Mouse (Mus musculus) MEL (cell line): Measurements from ENCODE around the gene Gpx4. TPM values are rescaled to one million over a fixed set of nuclear protein-coding genes. Genes with fewer than 3 reads are reported as not detected.

Experiments
- DNase-seq: peaks from one replicate; pipeline ENCODE4 v3.0.0; 2011; ENCODE audit warnings: low read depth, low spot score
- H3K27ac ChIP-seq: 2 replicates; pipeline ENCODE4 v1.5.1; 2012; ENCODE audit warnings: low read depth, mild to moderate bottlenecking, control low read depth, low read length, moderate library complexity; ENCODE audit not compliant: control insufficient read depth
- H3K27me3 ChIP-seq, 2 experiments: fragments of 150-350 bp in 1 of 2; sonication (generic) in 1 of 2; 2 replicates each; pipeline ENCODE4 v1.6.1; 2012; ENCODE audit warnings: low read length in 2 of 2, mild to moderate bottlenecking in 2 of 2, improper control_type of control experiment in 1 of 2, moderate library complexity in 1 of 2; ENCODE audit not compliant: insufficient read depth in 2 of 2, control insufficient read depth in 1 of 2
- H3K36me3 ChIP-seq, 2 experiments: 2 replicates each; pipeline ENCODE4 v1.6.1; 2012 to 2014; ENCODE audit warnings: low read length in 2 of 2, improper control_type of control experiment in 1 of 2, inconsistent platforms in 1 of 2, mild to moderate bottlenecking in 1 of 2; ENCODE audit not compliant: insufficient read depth in 2 of 2, control insufficient read depth in 1 of 2
- H3K4me1 ChIP-seq, 2 experiments: fragments of 150-350 bp in 1 of 2; sonication (generic) in 1 of 2; 2 replicates each; pipeline ENCODE4 v1.6.1; 2012; ENCODE audit warnings: low read length in 2 of 2, improper control_type of control experiment in 1 of 2, mild to moderate bottlenecking in 1 of 2; ENCODE audit not compliant: insufficient read depth in 2 of 2, control insufficient read depth in 1 of 2
- H3K4me3 ChIP-seq, 2 experiments: fragments of 150-350 bp in 1 of 2; sonication (generic) in 1 of 2; 2 replicates each; pipeline ENCODE4 v1.5.1; 2012; ENCODE audit warnings: low read depth in 2 of 2, low read length in 2 of 2, mild to moderate bottlenecking in 2 of 2, moderate library complexity in 2 of 2, control low read depth in 1 of 2, improper control_type of control experiment in 1 of 2; ENCODE audit not compliant: control insufficient read depth in 1 of 2, insufficient read depth in 1 of 2
- H3K79me2 ChIP-seq: 2 replicates; pipeline ENCODE4 v1.6.1; 2012; ENCODE audit warnings: mild to moderate bottlenecking, low read length, moderate library complexity; ENCODE audit not compliant: control insufficient read depth, poor library complexity, insufficient read depth
- H3K9ac ChIP-seq: 2 replicates; pipeline ENCODE4 v1.6.1; 2012; ENCODE audit warnings: low read depth, mild to moderate bottlenecking, control low read depth, low read length, moderate library complexity; ENCODE audit not compliant: control insufficient read depth, poor library complexity, severe bottlenecking
- H3K9me3 ChIP-seq: fragments of 150-350 bp; sonication (generic); replicated peaks from 2 replicates; pipeline ENCODE4 v1.6.1; 2012; ENCODE audit warnings: mild to moderate bottlenecking, low read length, improper control_type of control experiment, moderate library complexity; ENCODE audit not compliant: insufficient read depth
- BHLHE40 ChIP-seq: IDR thresholded peaks from 2 replicates; pipeline ENCODE4 v1.6.1; 2012; ENCODE audit warnings: low read depth, mild to moderate bottlenecking, inconsistent platforms, low read length, improper control_type of control experiment, borderline replicate concordance
- CHD1 ChIP-seq: IDR thresholded peaks from 2 replicates; pipeline ENCODE4 v1.6.1; 2012; ENCODE audit warnings: low read depth, mild to moderate bottlenecking, inconsistent platforms, low read length, improper control_type of control experiment
- CHD2 ChIP-seq: IDR thresholded peaks from 2 replicates; pipeline ENCODE4 v1.6.1; 2011; ENCODE audit warnings: low read length, improper control_type of control experiment
- CTCF ChIP-seq, 3 experiments: IDR thresholded peaks in 2 of 3; conservative IDR thresholded peaks in 1 of 3; 2 replicates each; pipeline ENCODE4 v1.5.1; 2011 to 2012; ENCODE audit warnings: low read length in 3 of 3, low read depth in 2 of 3, mild to moderate bottlenecking in 2 of 3, improper control_type of control experiment in 1 of 3, inconsistent platforms in 1 of 3, mixed read lengths in 1 of 3, moderate library complexity in 1 of 3; ENCODE audit not compliant: control insufficient read depth in 1 of 3, insufficient read depth in 1 of 3, poor library complexity in 1 of 3, severe bottlenecking in 1 of 3
- E2F4 ChIP-seq: IDR thresholded peaks from 2 replicates; pipeline ENCODE4 v1.6.1; 2011; ENCODE audit warnings: low read depth, low read length, improper control_type of control experiment, borderline replicate concordance
- ELF1 ChIP-seq: IDR thresholded peaks from 2 replicates; pipeline ENCODE4 v1.6.1; 2014; ENCODE audit warnings: low read depth, mild to moderate bottlenecking, inconsistent platforms, low read length, improper control_type of control experiment, moderate library complexity
- EP300 ChIP-seq, 2 experiments: IDR thresholded peaks; 2 replicates each; pipeline ENCODE4 v1.6.1; 2011; ENCODE audit warnings: improper control_type of control experiment in 2 of 2, low read length in 2 of 2, low read depth in 1 of 2, mild to moderate bottlenecking in 1 of 2
- GABPA ChIP-seq: IDR thresholded peaks from 2 replicates; pipeline ENCODE4 v1.6.1; 2012; ENCODE audit warnings: low read depth, mild to moderate bottlenecking, inconsistent platforms, low read length, improper control_type of control experiment, moderate library complexity
- KAT2A ChIP-seq: conservative IDR thresholded peaks from 2 replicates; pipeline ENCODE4 v1.6.1; 2012; ENCODE audit warnings: low read depth, low read length, improper control_type of control experiment, inconsistent platforms
- MAX ChIP-seq: IDR thresholded peaks from 2 replicates; pipeline ENCODE4 v1.6.1; 2011; ENCODE audit warnings: low read length, improper control_type of control experiment
- MAZ ChIP-seq: IDR thresholded peaks from 2 replicates; pipeline ENCODE4 v1.6.1; 2012; ENCODE audit warnings: low read depth, mild to moderate bottlenecking, inconsistent platforms, low read length, improper control_type of control experiment
- MEF2A ChIP-seq: IDR thresholded peaks from 2 replicates; pipeline ENCODE4 v1.6.1; 2014; ENCODE audit warnings: low read depth, mild to moderate bottlenecking, inconsistent platforms, low read length, improper control_type of control experiment; ENCODE audit not compliant: poor library complexity, insufficient replicate concordance, severe bottlenecking; ENCODE audit errors: extremely low read depth
- MXI1 ChIP-seq: IDR thresholded peaks from 2 replicates; pipeline ENCODE4 v1.6.1; 2011; ENCODE audit warnings: mild to moderate bottlenecking, low read depth, low read length, improper control_type of control experiment
- MYB ChIP-seq: IDR thresholded peaks from 2 replicates; pipeline ENCODE4 v1.6.1; 2011; ENCODE audit warnings: mild to moderate bottlenecking, low read depth, low read length, improper control_type of control experiment
- MYC ChIP-seq: IDR thresholded peaks from 2 replicates; pipeline ENCODE4 v1.6.1; 2011; ENCODE audit warnings: low read depth, mild to moderate bottlenecking, low read length, improper control_type of control experiment, moderate library complexity
- NELFE ChIP-seq: IDR thresholded peaks from 2 replicates; pipeline ENCODE4 v1.6.1; 2011; ENCODE audit warnings: low read depth, low read length, improper control_type of control experiment
- POLR2A ChIP-seq, 2 experiments: IDR thresholded peaks; 2 replicates each; pipeline ENCODE4 v1.6.1; 2011 to 2012; ENCODE audit warnings: low read length in 2 of 2, mild to moderate bottlenecking in 2 of 2, control low read depth in 1 of 2, improper control_type of control experiment in 1 of 2, low read depth in 1 of 2, moderate library complexity in 1 of 2; ENCODE audit not compliant: control insufficient read depth in 1 of 2, insufficient read depth in 1 of 2, poor library complexity in 1 of 2
- POLR2AphosphoS5 ChIP-seq: IDR thresholded peaks from 2 replicates; pipeline ENCODE4 v1.6.1; 2012; ENCODE audit warnings: low read depth, borderline replicate concordance, mild to moderate bottlenecking, inconsistent platforms, low read length, moderate library complexity, mixed read lengths
- RCOR1 ChIP-seq: IDR thresholded peaks from 2 replicates; pipeline ENCODE4 v1.6.1; 2012; ENCODE audit warnings: low read depth, mild to moderate bottlenecking, inconsistent platforms, low read length, improper control_type of control experiment
- SIN3A ChIP-seq: IDR thresholded peaks from 2 replicates; pipeline ENCODE4 v1.6.1; 2012; ENCODE audit warnings: low read length, improper control_type of control experiment, inconsistent platforms
- SMC3 ChIP-seq: IDR thresholded peaks from 2 replicates; pipeline ENCODE4 v1.6.1; 2011; ENCODE audit warnings: low read depth, low read length, improper control_type of control experiment
- TAL1 ChIP-seq: IDR thresholded peaks from 2 replicates; pipeline ENCODE4 v1.6.1; 2012; ENCODE audit warnings: mild to moderate bottlenecking, inconsistent platforms, low read length, moderate library complexity, mixed read lengths
- TBP ChIP-seq: IDR thresholded peaks from 2 replicates; pipeline ENCODE4 v1.8.0; 2011; ENCODE audit warnings: low read depth, low read length, improper control_type of control experiment
- TCF12 ChIP-seq: IDR thresholded peaks from 2 replicates; pipeline ENCODE4 v1.6.1; 2014; ENCODE audit warnings: low read depth, mild to moderate bottlenecking, inconsistent platforms, low read length, improper control_type of control experiment, moderate library complexity
- UBTF ChIP-seq: IDR thresholded peaks from 2 replicates; pipeline ENCODE4 v1.6.1; 2012; ENCODE audit warnings: low read depth, mild to moderate bottlenecking, inconsistent platforms, low read length, improper control_type of control experiment, moderate library complexity, borderline replicate concordance; ENCODE audit not compliant: insufficient read depth
- USF1 ChIP-seq: IDR thresholded peaks from 2 replicates; pipeline ENCODE4 v1.6.1; 2014; ENCODE audit warnings: low read depth, mild to moderate bottlenecking, inconsistent platforms, low read length, improper control_type of control experiment, moderate library complexity
- USF2 ChIP-seq, 2 experiments: IDR thresholded peaks; 2 replicates each; pipeline ENCODE4 v1.6.1; 2011 to 2012; ENCODE audit warnings: improper control_type of control experiment in 2 of 2, low read length in 2 of 2, borderline replicate concordance in 1 of 2, inconsistent platforms in 1 of 2, low read depth in 1 of 2, mild to moderate bottlenecking in 1 of 2; ENCODE audit not compliant: insufficient read depth in 1 of 2
- ZC3H11A ChIP-seq: IDR thresholded peaks from 2 replicates; pipeline ENCODE4 v1.6.1; 2012; ENCODE audit warnings: low read depth, mild to moderate bottlenecking, inconsistent platforms, low read length, improper control_type of control experiment
- ZKSCAN1 ChIP-seq: IDR thresholded peaks from 2 replicates; pipeline ENCODE4 v1.6.1; 2012; ENCODE audit warnings: low read depth, mild to moderate bottlenecking, inconsistent platforms, low read length, improper control_type of control experiment, moderate library complexity
- ZMIZ1 ChIP-seq: IDR thresholded peaks from 2 replicates; pipeline ENCODE4 v1.6.1; 2012; ENCODE audit warnings: low read depth, mild to moderate bottlenecking, inconsistent platforms, low read length, improper control_type of control experiment, moderate library complexity
- ZNF384 ChIP-seq: IDR thresholded peaks from 2 replicates; pipeline ENCODE4 v1.6.1; 2012; ENCODE audit warnings: low read depth, mild to moderate bottlenecking, inconsistent platforms, low read length, improper control_type of control experiment
- polyA plus RNA-seq, 2 experiments: library from polyadenylated mRNA; stranded (reverse) in 1 of 2; unstranded in 1 of 2; fragments of >175 nt in 1 of 2; fragments of >200 nt in 1 of 2; gene quantifications; 2 replicates each; pipeline versions ENCODE4 v1.2.1 to v1.2.4; 2012; ENCODE audit warnings: low replicate concordance in 2 of 2, low read depth in 1 of 2; ENCODE audit not compliant: insufficient read length in 2 of 2, insufficient read depth in 1 of 2, missing spikeins in 1 of 2
- total RNA-seq: library from RNA; depleted of rRNA; stranded (reverse); fragments of 300-350 nt; gene quantifications from 2 replicates; pipeline ENCODE4 v1.2.3, GENCODE M21; 2012

The Gpx4 gene
- total and polyA plus RNA-seq, 3 experiments = 508 to 536 TPM; not detected in 1

GRCm38 (mm10) chr10:80003374-80004232 lies 43.4 kb upstream of the Gpx4 start (continued):
- TF ChIP-seq MEF2A (no peak), USF1 (no peak), ZKSCAN1 (no peak), ZC3H11A (no peak), SMC3 (no peak), EP300 (IDR thresholded peaks at IDR 0.05; ENCODE audit: low read depth in 1 of 2, low read length in 2 of 2) (0 out of 4 replicates have a peak, but pooled peaks of 1 of the 2 experiments have one; percentile 31), ZMIZ1 (no peak), RCOR1 (0 out of 2 replicates have a peak, but pooled peaks have one; percentile 10), UBTF (no peak), MXI1 (no peak), POLR2AphosphoS5 (no peak), CTCF (IDR thresholded peaks at IDR 0.05 in 2 of 3, conservative IDR thresholded peaks at IDR 0.05 in 1 of 3; ENCODE audit: control insufficient read depth in 1 of 3, insufficient read depth in 1 of 3, low read depth in 2 of 3, low read length in 3 of 3, poor library complexity in 1 of 3, severe bottlenecking in 1 of 3) (no peak), ELF1 (peak; percentile 78), KAT2A (no peak), BHLHE40 (no peak), ZNF384 (peak; percentile 97)

DNA sequence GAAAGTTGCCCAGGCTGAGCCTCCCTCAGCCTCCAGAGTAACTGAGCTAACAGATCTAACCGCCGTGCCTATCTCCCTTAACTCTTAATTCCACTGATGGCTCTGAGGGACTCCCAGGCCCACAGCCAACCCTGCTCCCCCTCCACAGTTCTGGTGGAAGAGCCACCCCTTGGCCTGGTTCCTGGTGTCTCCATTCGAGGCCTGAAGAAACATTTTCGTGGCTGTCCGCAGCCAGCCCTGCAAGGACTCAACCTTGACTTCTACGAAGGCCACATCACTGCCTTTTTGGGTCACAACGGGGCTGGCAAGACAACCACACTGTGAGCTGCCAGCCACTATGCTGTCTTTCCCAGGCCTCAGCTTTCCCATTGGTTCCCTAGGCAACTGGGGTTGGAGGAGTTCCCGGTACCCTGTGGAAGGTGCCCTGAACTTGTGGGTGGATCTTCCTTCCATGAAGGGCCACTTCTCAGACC lies 42.7 kb upstream of the Gpx4 start:
- Histone ChIP-seq H3K27ac (peak overlapping the region; percentile 66), H3K4me1 (peaks cover 7 to 22% of the 10 kb centered on the region in 2 experiments), H3K79me2 (no peaks in the 10 kb centered on the region), H3K36me3 (peaks cover 0 to 12% of the 10 kb centered on the region in 2 experiments; a peak in 3 of 4 replicates), H3K9ac (no peak overlapping the region), H3K27me3 (no peaks in the 10 kb centered on the region), H3K4me3 (no peak overlapping the region), H3K9me3 (no peaks in the 10 kb centered on the region)
- DNase-seq = no peak
- peak; percentile 91 for TF ChIP-seq MYB
- TF ChIP-seq KAT2A = no peak
- TF ChIP-seq ZMIZ1 = no peak
- no peak for TF ChIP-seq E2F4
- no peak for TF ChIP-seq BHLHE40
- no peak for TF ChIP-seq CTCF (IDR thresholded peaks at IDR 0.05 in 2 of 3, conservative IDR thresholded peaks at IDR 0.05 in 1 of 3; ENCODE audit: control insufficient read depth in 1 of 3, insufficient read depth in 1 of 3, low read depth in 2 of 3, low read length in 3 of 3, poor library complexity in 1 of 3, severe bottlenecking in 1 of 3)
- TF ChIP-seq POLR2AphosphoS5 = no peak
- peak; percentile 64; the same call in 1 of the 2 replicates for TF ChIP-seq MAZ
- TF ChIP-seq USF2 (IDR thresholded peaks at IDR 0.05; ENCODE audit: borderline replicate concordance in 1 of 2, insufficient read depth in 1 of 2, low read depth in 1 of 2, low read length in 2 of 2) = no peak
- TF ChIP-seq CHD1 = 0 out of 2 replicates have a peak, but pooled peaks have one; percentile 17
- no peak for TF ChIP-seq TAL1
- TF ChIP-seq ELF1 = no peak
- TF ChIP-seq TCF12 = 0 out of 2 replicates have a peak, but pooled peaks have one; percentile 21
- no peak for TF ChIP-seq CHD2
- TF ChIP-seq EP300 (IDR thresholded peaks at IDR 0.05; ENCODE audit: low read depth in 1 of 2, low read length in 2 of 2) = peak; percentile 43 to 69; a peak in 3 of 4 replicates
- peak; percentile 24; the same call in 1 of the 2 replicates for TF ChIP-seq MAX
- no peak for TF ChIP-seq POLR2A (IDR thresholded peaks at IDR 0.05; ENCODE audit: control insufficient read depth in 1 of 2, insufficient read depth in 1 of 2, low read depth in 1 of 2, low read length in 2 of 2, poor library complexity in 1 of 2)
- TF ChIP-seq GABPA = no peak
- no peak for TF ChIP-seq TBP
- TF ChIP-seq SIN3A = no peak
- no peak for TF ChIP-seq MEF2A
- TF ChIP-seq ZKSCAN1 = no peak
- TF ChIP-seq NELFE = no peak; the same call in none of the 2 replicates
- no peak for TF ChIP-seq MYC
